Mouse (Mus musculus) liver, embryonic 15.5 days (tissue): ENCODE results near the gene Fads1. TPM values are rescaled to one million over a fixed set of nuclear protein-coding genes. Genes with fewer than 3 reads are reported as not detected.

ENCODE experiments used
- ATAC-seq: fragments of 200-750 bp; cut with Nextera tagmentation; 2 replicates; pipeline ENCODE4 v1.8.0; 2017; ENCODE audit warnings: moderate number of reproducible peaks, mild to moderate bottlenecking, moderate library complexity; ENCODE audit not compliant: insufficient read depth
- H3K27ac ChIP-seq: fragments of 300-500 bp; sonication (generic); replicated peaks from 2 replicates; pipeline ENCODE4 v1.5.1; 2015; ENCODE audit warnings: mild to moderate bottlenecking, inconsistent platforms
- H3K27me3 ChIP-seq: fragments of 300-500 bp; sonication (generic); 2 replicates; pipeline ENCODE4 v1.6.1; 2015; ENCODE audit warnings: mild to moderate bottlenecking, inconsistent platforms
- H3K36me3 ChIP-seq: fragments of 300-500 bp; sonication (generic); replicated peaks from 2 replicates; pipeline ENCODE4 v1.6.1; 2015; ENCODE audit warnings: moderate library complexity, mild to moderate bottlenecking, inconsistent platforms
- H3K4me1 ChIP-seq: fragments of 300-500 bp; sonication (generic); replicated peaks from 2 replicates; pipeline ENCODE4 v1.6.1; 2015; ENCODE audit warnings: inconsistent platforms
- H3K4me2 ChIP-seq: fragments of 300-500 bp; sonication (generic); 2 replicates; pipeline ENCODE4 v1.6.1; 2015; ENCODE audit warnings: moderate library complexity, mild to moderate bottlenecking, inconsistent platforms
- H3K4me3 ChIP-seq: fragments of 300-500 bp; sonication (generic); replicated peaks from 2 replicates; pipeline ENCODE4 v1.5.1; 2015; ENCODE audit warnings: mild to moderate bottlenecking, inconsistent platforms
- H3K9ac ChIP-seq: fragments of 300-500 bp; sonication (generic); 2 replicates; pipeline ENCODE4 v1.6.1; 2015; ENCODE audit warnings: moderate library complexity, mild to moderate bottlenecking, inconsistent platforms
- H3K9me3 ChIP-seq: fragments of 300-500 bp; sonication (generic); replicated peaks from 2 replicates; pipeline ENCODE4 v1.6.1; 2016; ENCODE audit warnings: inconsistent platforms
- WGBS: fragments of 180-500 bp; shearing (Covaris S2); methylation state at CpG from one replicate; pipeline ENCODE4 v1.1.7; 2015; ENCODE audit warnings: mixed read lengths; ENCODE audit not compliant: insufficient replicate concordance; 5-methylcytosine and 5-hydroxymethylcytosine counted together
- polyA plus RNA-seq: library from polyadenylated mRNA; unstranded; fragments of >200 nt; fragmentation: Nextera tagmentation; extraction: Ambion mirVana; gene quantifications from 2 replicates; pipeline ENCODE4 v1.2.1, GENCODE M21; 2015

Fads1 gene
- polyA plus RNA-seq, 1 experiment from 2014 or later: 73.6 TPM

- H3K36me3 ChIP-seq: peaks cover 100% of the 10 kb centered on the region
- H3K9ac ChIP-seq: no peak overlapping the region
- H3K4me1 ChIP-seq: peaks cover 24% of the 10 kb centered on the region
- 24% methylated on average over 2 of the region's 2 CpGs for WGBS
- H3K4me2 ChIP-seq: no peak overlapping the region
- no peaks in the 10 kb centered on the region for H3K27me3 ChIP-seq
- peak overlapping the region; percentile 60; the same call in 1 of the 2 replicates for H3K27ac ChIP-seq
- no peak for ATAC-seq
- no peak overlapping the region for H3K4me3 ChIP-seq
- no peaks in the 10 kb centered on the region for H3K9me3 ChIP-seq
Measured at GRCm38 (mm10) chr19:10190796-10191195, 8.1 kb downstream of the Fads1 start.

GRCm38 (mm10) chr19:10191326-10191725 lies 8.6 kb downstream of the Fads1 start:
- no peak overlapping the region for H3K4me2 ChIP-seq
- 41% methylated on average over 7 of the region's 7 CpGs for WGBS
- H3K27me3 ChIP-seq: no peaks in the 10 kb centered on the region
- H3K36me3 ChIP-seq: peaks cover 100% of the 10 kb centered on the region
- peak overlapping the region; percentile 60; the same call in 1 of the 2 replicates for H3K27ac ChIP-seq
- H3K9me3 ChIP-seq: no peaks in the 10 kb centered on the region
- peak; percentile 20; the same call in 1 of the 2 replicates for ATAC-seq
- H3K4me1 ChIP-seq: peaks cover 19% of the 10 kb centered on the region
- H3K9ac ChIP-seq: no peak overlapping the region
- no peak overlapping the region for H3K4me3 ChIP-seq

- Histone ChIP-seq H3K36me3 (peaks cover 100% of the 10 kb centered on the region), H3K9me3 (no peaks in the 10 kb centered on the region), H3K4me2 (no peak overlapping the region), H3K4me1 (peaks cover 29% of the 10 kb centered on the region), H3K27me3 (no peaks in the 10 kb centered on the region), H3K4me3 (no peak overlapping the region), H3K9ac (no peak overlapping the region), H3K27ac (no peak overlapping the region)
- 79% methylated on average over 11 of the region's 11 CpGs for WGBS
- ATAC-seq: no peak
Measured at GRCm38 (mm10) chr19:10194337-10194736, 11.6 kb downstream of the Fads1 start.

DNA sequence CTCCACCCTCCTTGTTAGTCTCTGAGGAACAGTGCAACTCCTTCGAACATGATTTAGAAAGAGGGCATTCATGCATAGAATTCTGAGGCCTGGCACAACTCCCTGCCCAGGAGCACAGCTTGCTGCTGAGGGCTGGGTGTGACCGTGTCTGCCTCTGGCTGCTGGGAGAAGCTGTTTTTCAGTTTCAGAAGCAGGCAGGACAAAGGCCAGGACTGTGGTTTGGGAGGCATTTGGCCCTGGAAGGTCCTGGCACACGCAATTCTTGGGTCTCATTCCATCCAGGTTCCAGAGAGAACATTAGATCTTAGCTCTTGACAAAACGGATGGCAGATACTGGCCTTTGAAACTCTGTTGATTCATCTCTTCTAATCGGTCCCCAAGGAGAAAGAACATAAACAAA lies 12.6 kb downstream of the Fads1 start:
- Histone ChIP-seq H3K9ac (no peak overlapping the region), H3K9me3 (no peaks in the 10 kb centered on the region), H3K4me2 (no peak overlapping the region), H3K27me3 (no peaks in the 10 kb centered on the region), H3K4me1 (peaks cover 39% of the 10 kb centered on the region), H3K36me3 (peaks cover 100% of the 10 kb centered on the region), H3K27ac (no peak overlapping the region), H3K4me3 (no peak overlapping the region)
- WGBS: 81% methylated on average over 5 of the region's 5 CpGs
- no peak for ATAC-seq

DNA sequence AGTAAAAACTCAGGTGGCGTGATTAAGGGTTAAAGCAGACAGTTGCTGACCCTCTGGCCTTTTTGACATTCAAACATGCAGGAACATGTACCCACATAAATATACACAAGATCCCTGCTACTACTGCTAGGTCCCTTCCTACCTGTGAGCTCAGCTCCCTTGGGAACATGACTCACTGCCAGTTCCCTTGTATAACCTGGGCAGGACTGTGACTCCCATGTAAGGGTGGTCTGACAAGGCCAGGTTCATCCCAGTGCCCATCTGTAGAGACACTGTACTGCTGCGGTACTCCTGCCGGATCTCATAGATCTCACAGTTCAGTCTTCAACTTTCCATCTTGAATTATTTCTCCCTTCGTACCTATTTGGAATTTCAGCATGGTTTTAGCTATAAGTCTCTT lies 14.4 kb downstream of the Fads1 start:
- Histone ChIP-seq H3K36me3 (peaks cover 100% of the 10 kb centered on the region), H3K27ac (no peak overlapping the region; the same call in 1 of the 2 replicates), H3K9me3 (no peaks in the 10 kb centered on the region), H3K4me1 (peaks cover 45% of the 10 kb centered on the region), H3K27me3 (no peaks in the 10 kb centered on the region), H3K4me2 (no peak overlapping the region), H3K4me3 (no peak overlapping the region), H3K9ac (no peak overlapping the region)
- no peak for ATAC-seq
- 88% methylated on average over 4 of the region's 4 CpGs for whole genome bisulfite sequencing

GRCm38 (mm10) chr19:10198286-10198685 lies 15.6 kb downstream of the Fads1 start:
- no peak overlapping the region for H3K27ac ChIP-seq
- no peak overlapping the region for H3K4me2 ChIP-seq
- H3K4me1 ChIP-seq: peaks cover 55% of the 10 kb centered on the region
- H3K9me3 ChIP-seq: no peaks in the 10 kb centered on the region
- H3K36me3 ChIP-seq: peaks cover 90% of the 10 kb centered on the region
- H3K9ac ChIP-seq: no peak overlapping the region
- no peaks in the 10 kb centered on the region for H3K27me3 ChIP-seq
- ATAC-seq: no peak
- no peak overlapping the region for H3K4me3 ChIP-seq
- 63% methylated on average over 2 of the region's 2 CpGs for WGBS

- peak overlapping the region; percentile 38; the same call in 1 of the 2 replicates for H3K27ac ChIP-seq
- H3K4me1 ChIP-seq: peaks cover 55% of the 10 kb centered on the region
- WGBS: 22% methylated on average over 3 of the region's 3 CpGs
- H3K9me3 ChIP-seq: no peaks in the 10 kb centered on the region
- ATAC-seq: no peak
- H3K36me3 ChIP-seq: peaks cover 85% of the 10 kb centered on the region
- H3K4me3 ChIP-seq: no peak overlapping the region
- no peaks in the 10 kb centered on the region for H3K27me3 ChIP-seq
- no peak overlapping the region for H3K4me2 ChIP-seq
- H3K9ac ChIP-seq: no peak overlapping the region
Measured at GRCm38 (mm10) chr19:10198723-10199122, 16.0 kb downstream of the Fads1 start.

DNA sequence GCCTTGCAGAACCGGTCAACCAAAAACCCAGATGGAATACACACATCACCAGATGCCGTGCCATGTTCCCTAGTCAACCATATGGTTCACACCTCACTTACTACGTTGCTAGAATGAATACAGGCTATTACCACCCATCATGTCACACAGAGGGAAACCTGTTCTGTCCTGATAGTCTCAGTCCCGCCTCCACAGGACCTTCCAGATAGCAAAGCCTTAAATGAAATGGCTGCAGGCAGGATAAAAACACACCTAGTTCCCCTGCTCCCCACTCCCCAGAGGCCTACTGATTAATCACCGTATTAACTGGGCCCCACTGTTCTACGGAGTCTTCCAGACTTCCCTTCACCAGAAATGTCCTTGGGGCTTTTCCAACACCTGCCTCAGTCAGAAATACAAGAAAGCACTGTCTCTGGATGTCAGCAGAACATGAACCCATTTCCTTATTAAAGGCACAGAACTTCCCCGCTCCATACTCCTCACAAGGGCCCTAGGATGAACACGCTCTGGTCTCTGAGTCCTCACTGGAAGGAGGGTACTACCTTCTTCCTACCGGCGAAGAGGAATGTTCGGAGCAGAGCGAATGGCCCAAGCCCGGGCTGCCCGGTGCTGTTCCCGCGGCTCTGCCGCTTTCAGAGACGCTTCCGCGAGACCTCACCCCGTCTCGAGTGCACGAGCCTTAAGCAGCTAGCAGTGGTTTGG lies 20.6 kb downstream of the Fads1 start:
- H3K9ac ChIP-seq: peak overlapping the region; percentile 94
- ATAC-seq: peak; percentile 77
- peak overlapping the region; percentile 94 for H3K27ac ChIP-seq
- peaks cover 60% of the 10 kb centered on the region for H3K4me1 ChIP-seq
- H3K9me3 ChIP-seq: no peaks in the 10 kb centered on the region
- peak overlapping the region; percentile 75 for H3K4me2 ChIP-seq
- peaks cover 66% of the 10 kb centered on the region for H3K36me3 ChIP-seq
- no peaks in the 10 kb centered on the region for H3K27me3 ChIP-seq
- H3K4me3 ChIP-seq: peak overlapping the region; percentile 91
- WGBS: 1% methylated on average over 23 of the region's 23 CpGs

DNA sequence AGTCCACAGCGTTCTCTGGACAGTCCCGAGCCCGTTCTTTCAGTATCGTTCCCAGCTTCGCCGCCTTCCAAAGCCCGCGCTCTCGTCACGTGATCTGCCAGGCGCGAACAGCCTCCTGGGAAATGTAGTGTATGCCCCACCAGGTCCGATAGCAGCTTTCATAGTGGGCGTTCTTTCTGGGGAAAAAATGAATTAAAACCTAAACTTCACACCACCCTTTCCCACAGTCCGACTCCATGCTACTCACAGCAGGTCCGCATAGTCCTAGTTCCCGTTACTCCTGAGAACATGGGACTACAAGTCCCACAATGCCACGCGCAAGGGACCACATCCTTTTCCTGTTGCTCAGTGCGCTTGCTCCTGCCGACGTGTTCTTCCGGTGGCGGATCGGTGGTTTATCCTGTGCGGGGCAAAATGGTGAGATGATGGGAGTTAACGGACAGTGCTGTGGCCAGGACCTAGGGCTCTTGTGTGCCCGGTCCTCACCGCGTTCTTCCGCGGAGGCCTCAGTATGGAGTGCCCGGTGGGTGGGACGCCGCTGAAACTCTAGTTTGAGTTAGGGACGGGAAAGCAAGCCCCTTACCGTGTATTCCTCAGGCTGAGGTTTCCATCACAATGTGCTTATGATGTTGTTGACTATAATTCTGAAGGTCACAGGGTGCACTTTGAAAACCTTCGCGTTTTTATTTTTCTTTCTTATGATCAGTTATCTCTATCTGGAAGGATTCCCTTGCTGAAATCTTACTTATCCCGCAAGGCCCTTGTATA lies 21.3 kb downstream of the Fads1 start, which contains the start of the genes Tmem258 and Fen1:
Gene Tmem258, plus strand, starts transcription at position 167 of the 768 bp plus-strand sequence.
Gene Fen1, minus strand, starts transcription at position 322 of the 768 bp plus-strand sequence.
- Histone ChIP-seq H3K27ac (peak within 1 kb of the TSS; percentile 94), H3K9me3 (no peaks in the 10 kb centered on the region), H3K4me1 (peaks cover 52% of the 10 kb centered on the region), H3K36me3 (peaks cover 66% of the 10 kb centered on the region), H3K9ac (peak within 1 kb of the TSS; percentile 94), H3K4me3 (peak within 1 kb of the TSS; percentile 91), H3K4me2 (peak within 1 kb of the TSS; percentile 75), H3K27me3 (no peaks in the 10 kb centered on the region)
- WGBS: under 1% methylated on average over 40 of the region's 40 CpGs
- ATAC-seq: peak; percentile 82

DNA sequence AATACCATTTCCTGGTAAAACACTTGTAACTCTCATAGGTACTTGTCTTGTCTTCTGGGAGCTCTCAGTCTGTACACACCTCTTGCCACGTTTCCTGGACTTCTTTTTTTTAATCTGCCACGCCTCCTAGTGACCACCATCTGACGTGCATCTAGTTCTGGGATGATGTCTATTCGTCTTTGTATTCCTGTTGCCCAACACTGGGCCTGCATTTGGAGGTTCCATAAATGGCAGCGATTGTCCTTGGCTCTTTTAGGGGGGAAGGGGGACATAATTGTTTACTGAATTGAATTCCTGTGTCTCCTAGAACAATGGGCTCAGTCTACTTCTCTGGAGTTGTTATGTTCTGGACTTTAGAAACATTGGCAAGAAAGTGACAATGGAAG lies 21.9 kb downstream of the Fads1 start:
- peak; percentile 31 for ATAC-seq
- Histone ChIP-seq H3K36me3 (peaks cover 66% of the 10 kb centered on the region), H3K9me3 (no peaks in the 10 kb centered on the region), H3K4me1 (peaks cover 46% of the 10 kb centered on the region), H3K27me3 (no peaks in the 10 kb centered on the region), H3K4me2 (peak overlapping the region; percentile 75), H3K4me3 (peak overlapping the region; percentile 91), H3K9ac (peak overlapping the region; percentile 94), H3K27ac (peak overlapping the region; percentile 94)
- under 1% methylated on average over 5 of the region's 5 CpGs for WGBS

- WGBS: 59% methylated on average over 6 of the region's 6 CpGs
- Histone ChIP-seq H3K36me3 (peaks cover 66% of the 10 kb centered on the region), H3K4me3 (peak overlapping the region; percentile 91), H3K9me3 (no peaks in the 10 kb centered on the region), H3K4me2 (peak overlapping the region; percentile 75), H3K27me3 (no peaks in the 10 kb centered on the region), H3K27ac (peak overlapping the region; percentile 94; the same call in 1 of the 2 replicates), H3K4me1 (peaks cover 42% of the 10 kb centered on the region), H3K9ac (no peak overlapping the region)
- no peak for ATAC-seq
Measured at GRCm38 (mm10) chr19:10205051-10205450, 22.4 kb downstream of the Fads1 start.
